Mouse (Mus musculus) cerebellum, adult 2 months (tissue): Measurements from ENCODE around the gene Ptch2. TPM values are rescaled to one million over a fixed set of nuclear protein-coding genes. Genes with fewer than 3 reads are reported as not detected.

Source experiments
- DNase-seq, 2 experiments: peaks; one replicate each; pipeline ENCODE4 v3.0.0; 2021
- H3K27ac ChIP-seq: fragments of 200-500 bp; 2 replicates; pipeline ENCODE4 v1.5.1; 2012; ENCODE audit warnings: low read length, control low read depth, inconsistent platforms; ENCODE audit not compliant: insufficient read depth
- H3K27me3 ChIP-seq: fragments of 200-500 bp; 2 replicates; pipeline ENCODE4 v1.6.1; 2012; ENCODE audit warnings: inconsistent platforms, mild to moderate bottlenecking, low read length, moderate library complexity; ENCODE audit not compliant: control insufficient read depth, insufficient read depth
- H3K4me1 ChIP-seq: fragments of 200-500 bp; 2 replicates; pipeline ENCODE4 v1.6.1; 2011; ENCODE audit warnings: low read length; ENCODE audit not compliant: control insufficient read depth, insufficient read depth
- H3K4me3 ChIP-seq: fragments of 200-500 bp; replicated peaks from 2 replicates; pipeline ENCODE3; 2011; ENCODE audit warnings: mild to moderate bottlenecking, low read depth, low read length, control low read depth; ENCODE audit not compliant: insufficient read depth
- CTCF ChIP-seq: fragments of 200-500 bp; IDR thresholded peaks from 2 replicates; pipeline ENCODE4 v1.5.1; 2011; ENCODE audit warnings: low read depth, mild to moderate bottlenecking, control low read depth, low read length, moderate library complexity, borderline replicate concordance; ENCODE audit not compliant: insufficient read depth
- POLR2A ChIP-seq: fragments of 200-500 bp; IDR thresholded peaks from 2 replicates; pipeline ENCODE4 v1.6.1; 2011; ENCODE audit warnings: low read length, control low read depth, borderline replicate concordance; ENCODE audit not compliant: insufficient read depth
- WGBS: fragments of 180-500 bp; shearing (Covaris S2); methylation state at CpG from one replicate; pipeline ENCODE4 v1.1.7; 2018; 5-methylcytosine and 5-hydroxymethylcytosine counted together
- polyA plus RNA-seq: library from polyadenylated mRNA; depleted of rRNA; stranded (reverse); fragments of >200 nt; gene quantifications from 2 replicates; pipeline ENCODE4 v1.2.3, GENCODE M21; 2012

Ptch2 gene
- polyA plus RNA-seq, 1 experiment: 3.6 TPM

DNA sequence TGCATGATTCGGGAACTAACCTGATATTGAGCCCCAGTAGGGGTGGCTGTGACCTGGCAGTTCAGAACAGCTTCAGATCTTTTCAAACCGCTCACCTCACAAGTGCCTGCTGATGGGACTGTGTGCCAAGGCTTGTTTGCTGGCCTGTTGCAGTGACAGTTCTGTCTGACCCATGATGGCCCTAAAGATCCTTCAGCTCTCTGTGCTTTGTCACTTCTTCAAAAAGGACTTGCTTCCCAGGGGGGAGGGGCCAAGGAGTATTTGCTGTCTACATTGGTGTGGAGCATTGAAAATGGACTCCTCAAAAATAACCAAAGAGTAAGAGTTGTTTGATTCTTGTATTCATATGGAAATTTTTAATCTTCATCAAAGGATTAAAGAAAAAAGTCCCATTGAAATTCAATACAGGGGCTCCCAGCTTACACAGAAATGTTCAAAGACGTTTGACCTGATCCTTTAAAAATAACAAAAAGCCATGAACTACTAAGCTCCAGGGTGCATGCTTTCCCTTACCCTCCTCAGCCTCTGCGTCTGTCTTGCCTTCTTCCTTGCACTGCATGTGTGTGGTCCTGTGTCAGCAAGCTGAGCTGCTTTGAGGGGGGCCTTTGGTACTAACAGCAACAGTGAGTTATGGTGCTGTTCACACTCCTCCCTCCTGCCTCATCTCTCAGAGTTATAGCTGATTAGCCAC lies 33.0 kb upstream of the Ptch2 start:
- H3K27ac ChIP-seq: no peak overlapping the region
- DNase-seq: no peak
- H3K4me1 ChIP-seq: no peaks in the 10 kb centered on the region; the same call in 1 of the 2 replicates
- no peak overlapping the region for H3K4me3 ChIP-seq
- H3K27me3 ChIP-seq: no peaks in the 10 kb centered on the region
- TF ChIP-seq CTCF: no peak
- TF ChIP-seq POLR2A: no peak
- 38% methylated on average over 4 of the region's 4 CpGs for WGBS

DNA sequence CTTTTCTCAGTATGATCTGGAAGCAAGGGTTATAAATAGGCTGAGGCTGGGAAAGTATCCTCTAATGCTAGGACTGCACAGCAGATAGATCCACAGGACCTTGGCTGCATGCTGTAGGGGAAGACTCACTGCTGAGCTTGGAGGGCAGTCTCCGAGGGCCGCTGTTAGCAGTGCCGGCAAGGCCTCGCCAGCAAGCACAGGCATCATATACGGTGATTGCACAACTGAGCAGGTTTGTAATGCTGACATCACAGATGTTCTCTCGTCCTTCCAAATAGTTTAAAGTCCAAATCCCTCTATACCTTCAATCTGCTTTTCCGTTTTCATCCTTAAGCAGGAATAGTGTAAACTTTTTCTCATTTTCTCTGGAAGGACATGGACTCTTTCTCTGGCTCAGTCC lies 27.8 kb upstream of the Ptch2 start:
- no peaks in the 10 kb centered on the region for H3K27me3 ChIP-seq
- H3K4me1 ChIP-seq: no peaks in the 10 kb centered on the region
- TF ChIP-seq POLR2A: no peak
- no peak for TF ChIP-seq CTCF
- WGBS: 53% methylated on average over 7 of the region's 7 CpGs
- DNase-seq: no peak
- no peak overlapping the region for H3K27ac ChIP-seq
- no peak overlapping the region for H3K4me3 ChIP-seq

DNA sequence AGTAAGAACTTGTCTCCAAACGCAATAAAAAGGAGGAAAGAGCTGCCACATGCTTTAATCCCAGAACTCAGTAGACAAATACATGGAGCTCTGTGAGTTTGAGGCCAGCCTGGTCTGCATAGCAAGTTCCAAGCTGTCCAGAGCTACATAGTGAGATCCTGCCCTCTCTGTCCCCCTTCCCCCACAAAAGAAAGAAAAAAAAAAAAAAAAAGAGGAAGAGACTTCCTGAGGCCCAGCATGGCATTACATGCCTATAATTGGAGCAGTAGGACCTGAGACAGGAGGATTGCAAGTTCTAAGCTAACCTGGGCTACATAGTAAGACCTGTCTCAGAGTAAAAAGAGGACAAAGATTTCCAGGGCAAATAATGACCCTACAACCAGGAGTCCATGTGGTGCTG lies 26.2 kb upstream of the Ptch2 start:
- no peak overlapping the region for H3K27ac ChIP-seq
- H3K4me3 ChIP-seq: no peak overlapping the region
- WGBS: 93% methylated on average over 1 of the region's 1 CpGs
- no peaks in the 10 kb centered on the region for H3K27me3 ChIP-seq
- DNase-seq: no peak
- TF ChIP-seq CTCF (no peak), POLR2A (no peak)
- H3K4me1 ChIP-seq: no peaks in the 10 kb centered on the region

DNA sequence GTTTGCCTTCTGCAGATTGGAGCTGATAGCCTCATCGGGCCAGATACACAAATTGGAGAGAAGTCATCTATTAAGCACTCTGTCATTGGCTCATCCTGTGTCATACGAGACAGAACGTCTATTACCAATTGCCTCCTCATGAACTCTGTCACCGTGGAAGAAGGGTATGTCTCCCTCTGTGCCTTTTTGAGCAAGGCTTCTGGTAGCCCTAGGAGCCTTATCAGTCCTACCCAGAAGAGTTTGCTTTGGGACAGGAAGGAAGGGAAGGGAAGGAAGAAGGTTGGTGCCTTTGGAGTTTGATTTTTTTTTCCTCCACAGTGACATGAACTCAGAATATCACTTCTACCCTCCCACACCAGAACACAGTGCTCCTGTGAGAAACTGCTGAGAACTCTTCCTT lies 25.3 kb upstream of the Ptch2 start:
- Histone ChIP-seq H3K4me3 (no peak overlapping the region), H3K27me3 (no peaks in the 10 kb centered on the region), H3K27ac (no peak overlapping the region), H3K4me1 (no peaks in the 10 kb centered on the region)
- TF ChIP-seq POLR2A (no peak), CTCF (no peak)
- WGBS: 92% methylated on average over 4 of the region's 4 CpGs
- no peak for DNase-seq

DNA sequence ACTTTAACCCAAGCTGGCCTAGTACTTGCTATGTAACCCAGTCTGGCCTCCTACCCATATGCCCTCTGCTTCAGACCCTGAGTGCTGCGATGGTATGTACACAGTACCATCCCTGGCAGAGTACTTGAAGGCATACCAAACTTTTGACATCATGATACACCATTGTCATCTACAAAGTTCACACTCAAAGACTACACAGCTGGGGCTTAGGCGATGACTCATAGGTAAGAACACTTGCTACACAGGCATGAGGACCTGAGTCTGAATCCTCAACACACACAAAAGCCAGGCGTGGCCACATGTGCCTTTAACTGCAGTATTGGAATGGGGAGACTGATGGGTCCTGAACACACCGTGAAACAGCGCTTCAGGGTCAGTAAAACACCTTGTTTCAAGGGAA lies 24.7 kb upstream of the Ptch2 start:
- Histone ChIP-seq H3K27me3 (no peaks in the 10 kb centered on the region), H3K27ac (no peak overlapping the region), H3K4me3 (no peak overlapping the region), H3K4me1 (no peaks in the 10 kb centered on the region)
- no peak for DNase-seq
- TF ChIP-seq POLR2A (no peak), CTCF (no peak)
- 92% methylated on average over 5 of the region's 5 CpGs for WGBS

DNA sequence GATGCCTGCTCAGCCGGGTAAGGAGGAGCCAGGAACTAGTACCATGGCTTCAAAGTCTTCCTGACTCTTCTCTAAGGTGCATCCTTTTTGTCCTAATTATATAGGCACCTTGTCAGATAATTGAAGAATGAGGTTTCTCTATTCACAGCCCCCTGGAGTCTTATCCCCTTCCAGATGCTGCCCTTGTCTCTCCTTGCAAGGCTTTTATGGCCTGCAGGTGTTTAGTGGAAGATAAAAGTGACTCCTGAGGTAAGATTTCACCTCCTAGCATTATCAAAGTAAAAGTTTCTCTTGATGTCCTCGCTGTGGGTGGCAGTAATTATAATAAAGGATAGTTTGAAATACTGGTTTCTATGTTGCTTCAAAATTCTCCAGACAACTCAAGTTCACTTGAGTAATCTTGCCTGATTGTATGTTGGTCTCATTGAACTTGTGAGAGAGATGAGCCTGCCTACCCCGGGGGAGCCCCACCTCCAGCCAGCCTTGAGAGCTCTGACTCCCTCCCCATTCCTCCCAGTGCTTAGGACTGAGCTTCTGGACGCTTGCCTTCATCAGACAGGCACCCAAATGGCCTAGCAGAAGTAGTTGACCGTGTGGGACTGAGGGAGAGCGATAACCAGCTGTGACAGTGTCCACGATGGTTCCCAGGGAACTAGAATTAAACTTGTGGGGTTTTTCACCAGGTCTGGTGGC lies 7.8 kb upstream of the Ptch2 start:
- H3K4me1 ChIP-seq: no peaks in the 10 kb centered on the region
- DNase-seq: no peak
- H3K4me3 ChIP-seq: no peak overlapping the region
- 68% methylated on average over 7 of the region's 7 CpGs for WGBS
- no peak overlapping the region for H3K27ac ChIP-seq
- no peaks in the 10 kb centered on the region for H3K27me3 ChIP-seq
- TF ChIP-seq CTCF (no peak), POLR2A (no peak)

DNA sequence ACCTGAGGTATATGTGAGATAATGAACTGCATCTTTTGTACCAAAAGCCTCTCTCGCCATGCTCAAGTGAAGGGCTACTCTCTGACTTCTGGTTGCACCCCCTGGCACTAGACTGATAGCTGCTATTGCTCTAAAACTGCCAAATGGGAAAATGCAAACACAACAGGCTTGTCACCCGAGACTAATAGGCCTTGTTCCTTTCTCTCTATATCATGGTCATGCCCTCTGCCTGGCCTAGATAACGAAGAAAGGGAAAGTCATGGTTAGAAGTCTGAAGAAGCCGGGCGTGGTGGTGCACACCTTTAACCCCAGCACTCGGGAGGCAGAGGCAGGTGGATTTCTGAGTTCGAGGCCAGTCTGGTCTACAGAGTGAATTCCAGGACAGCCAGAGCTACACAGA lies 5.3 kb upstream of the Ptch2 start:
- H3K4me3 ChIP-seq: no peak overlapping the region
- DNase-seq: no peak
- no peaks in the 10 kb centered on the region for H3K4me1 ChIP-seq
- H3K27ac ChIP-seq: no peak overlapping the region
- TF ChIP-seq CTCF: no peak
- TF ChIP-seq POLR2A: no peak
- WGBS: 84% methylated on average over 7 of the region's 7 CpGs
- no peaks in the 10 kb centered on the region for H3K27me3 ChIP-seq
